Mouse (Mus musculus): ENCODE results near the gene Sh3d21. TPM values are rescaled to one million over a fixed set of nuclear protein-coding genes. Genes with fewer than 3 reads are reported as not detected.

Gene Sh3d21
- polyA plus RNA-seq, 1 experiment from 2014 or later, result 1.3 TPM

DNA sequence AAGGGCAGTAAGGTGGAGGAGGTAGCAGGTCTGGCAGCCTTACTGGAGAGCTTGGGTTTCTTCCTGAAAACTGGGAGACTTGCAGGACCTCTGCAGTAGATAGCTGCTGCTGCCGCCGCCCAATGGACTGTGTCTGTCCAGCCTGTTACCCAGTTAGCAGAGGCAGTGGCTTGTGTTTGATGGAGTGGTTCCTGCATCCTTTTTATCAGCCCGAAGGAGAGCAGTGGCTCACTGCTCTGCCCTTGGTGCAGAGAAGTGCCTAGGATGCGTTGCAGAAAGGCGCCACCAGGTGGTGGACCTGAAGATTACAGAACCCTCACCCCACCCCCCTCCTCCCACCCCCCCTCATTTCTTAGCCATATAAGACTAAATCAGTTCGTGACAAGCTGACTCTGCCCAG is 49.3 kb downstream of the Sh3d21 start:
- Histone ChIP-seq H3K9ac (no peak overlapping the region), H3K27ac (no peak overlapping the region), H3K9me3 (no peaks in the 10 kb centered on the region), H3K4me3 (no peak overlapping the region), H3K4me2 (no peak overlapping the region), H3K36me3 (peaks cover 9% of the 10 kb centered on the region; the same call in 1 of the 2 replicates), H3K4me1 (replicated peaks) (peaks cover 64% of the 10 kb centered on the region), H3K27me3 (no peaks in the 10 kb centered on the region)
- no peak for ATAC-seq (ENCODE audit: low FRiP score)
- 22% methylated on average over 6 of the region's 6 CpGs for WGBS

- Histone ChIP-seq H3K36me3 (peaks cover 5% of the 10 kb centered on the region; the same call in 1 of the 2 replicates), H3K4me1 (replicated peaks) (peaks cover 64% of the 10 kb centered on the region)
These were observed 50.0 kb downstream of the Sh3d21 start for GRCm38 (mm10) chr4:126113243-126113642.

DNA sequence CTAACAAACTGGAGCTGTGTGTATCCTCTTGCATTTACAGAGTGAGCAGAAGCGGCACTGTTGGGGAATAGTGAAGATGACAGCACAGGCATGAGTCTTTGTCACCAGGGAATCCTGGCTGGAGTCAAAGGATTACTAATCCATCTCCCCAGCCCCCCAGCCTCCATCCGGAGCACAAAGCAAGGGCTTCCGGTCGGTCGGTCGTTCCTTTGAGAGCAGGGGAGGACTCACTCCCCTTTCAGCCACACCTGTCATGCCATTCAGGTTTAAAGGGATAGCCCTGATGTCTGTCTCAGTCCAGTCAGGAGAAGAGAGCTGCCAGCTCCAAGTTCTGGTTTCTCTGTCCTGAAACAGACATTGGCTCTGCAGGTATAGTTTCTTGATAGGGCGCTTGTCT is 52.1 kb downstream of the Sh3d21 start:
- Histone ChIP-seq H3K4me3 (no peak overlapping the region), H3K4me1 (replicated peaks) (peaks cover 75% of the 10 kb centered on the region), H3K9me3 (no peaks in the 10 kb centered on the region), H3K4me2 (peak overlapping the region; percentile 37), H3K27ac (peak overlapping the region; percentile 85), H3K36me3 (no peaks in the 10 kb centered on the region), H3K9ac (peak overlapping the region; percentile 65), H3K27me3 (no peaks in the 10 kb centered on the region)
- no peak for ATAC-seq (ENCODE audit: low FRiP score)
- 20% methylated on average over 7 of the region's 7 CpGs for WGBS

More at GRCm38 (mm10) chr4:126113243-126113642, 50.0 kb downstream of the Sh3d21 start:
- WGBS, result 80% methylated on average over 4 of the region's 4 CpGs
- no peak for ATAC-seq (ENCODE audit: low FRiP score)
- Histone ChIP-seq H3K9ac (0 out of 2 replicates have a peak overlapping the region, but pooled peaks have one; percentile 19), H3K4me2 (no peak overlapping the region), H3K27ac (no peak overlapping the region), H3K9me3 (no peaks in the 10 kb centered on the region), H3K4me3 (no peak overlapping the region), H3K27me3 (no peaks in the 10 kb centered on the region)

DNA sequence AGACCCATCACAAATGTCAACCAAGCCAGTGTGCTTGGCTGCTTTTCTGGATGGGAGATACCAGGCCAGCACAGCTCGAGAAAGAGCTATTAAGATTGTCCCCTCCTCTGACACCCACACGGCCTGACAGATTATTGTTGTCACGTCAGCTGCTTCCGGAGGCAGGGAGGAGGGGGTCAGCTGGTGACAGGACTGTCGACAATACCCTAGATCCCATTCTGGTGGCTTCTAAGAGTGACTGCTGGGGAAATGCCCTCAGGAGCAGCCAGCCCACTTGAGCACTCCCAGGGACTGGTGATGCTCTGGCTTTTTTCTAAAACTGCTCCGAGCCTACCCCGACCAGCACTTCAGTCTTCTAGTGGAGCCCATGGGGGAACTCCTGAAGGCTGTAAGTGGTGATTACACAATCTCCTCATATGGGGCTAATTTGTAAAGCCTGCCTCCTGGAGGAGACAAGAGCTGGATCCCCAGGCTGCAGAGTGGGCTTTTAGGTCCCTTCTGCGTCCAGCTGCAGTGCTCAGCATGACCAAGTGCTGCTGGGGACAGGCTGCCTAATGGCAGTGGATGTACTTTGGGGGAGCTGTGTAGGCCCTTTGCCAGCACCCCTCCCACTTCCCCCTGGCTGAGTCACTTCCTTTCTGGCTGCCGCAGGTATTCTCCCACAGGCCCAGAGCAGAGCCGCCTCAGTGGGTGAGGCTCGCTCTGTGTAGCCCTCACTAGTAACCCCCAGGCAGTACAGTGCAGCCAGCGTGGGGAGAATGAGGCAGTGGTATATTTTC is 52.7 kb downstream of the Sh3d21 start:
- WGBS, result 5% methylated on average over 12 of the region's 12 CpGs
- Histone ChIP-seq H3K4me3 (no peak overlapping the region), H3K27me3 (no peaks in the 10 kb centered on the region), H3K36me3 (no peaks in the 10 kb centered on the region), H3K9me3 (no peaks in the 10 kb centered on the region), H3K4me2 (peak overlapping the region; percentile 37), H3K4me1 (replicated peaks) (peaks cover 75% of the 10 kb centered on the region), H3K9ac (peak overlapping the region; percentile 65), H3K27ac (peak overlapping the region; percentile 85)
- peak; percentile 57 for ATAC-seq (ENCODE audit: low FRiP score)

- ATAC-seq (ENCODE audit: low FRiP score), result no peak
- peak overlapping the region; percentile 65 for H3K9ac ChIP-seq
These were observed 53.5 kb downstream of the Sh3d21 start for GRCm38 (mm10) chr4:126109613-126110373.

GRCm38 (mm10) chr4:126108061-126108740 is 55.1 kb downstream of the Sh3d21 start:
- no peaks in the 10 kb centered on the region for H3K9me3 ChIP-seq
- no peak overlapping the region for H3K4me2 ChIP-seq
- H3K27me3 ChIP-seq, result no peaks in the 10 kb centered on the region
- 56% methylated on average over 8 of the region's 8 CpGs for WGBS
- no peak overlapping the region for H3K4me3 ChIP-seq
- ATAC-seq (ENCODE audit: low FRiP score), result no peak
- 0 out of 2 replicates have a peak overlapping the region, but pooled peaks have one; percentile 30 for H3K27ac ChIP-seq
- H3K4me1 ChIP-seq (replicated peaks), result peaks cover 79% of the 10 kb centered on the region
- peak overlapping the region; percentile 43; the same call in 1 of the 2 replicates for H3K9ac ChIP-seq
- no peaks in the 10 kb centered on the region for H3K36me3 ChIP-seq

More at GRCm38 (mm10) chr4:126109613-126110373, 53.5 kb downstream of the Sh3d21 start:
- H3K4me2 ChIP-seq, result peak overlapping the region; percentile 37; the same call in 1 of the 2 replicates
- H3K4me3 ChIP-seq, result no peak overlapping the region
- WGBS, result 76% methylated on average over 10 of the region's 10 CpGs
- no peaks in the 10 kb centered on the region for H3K36me3 ChIP-seq
- no peaks in the 10 kb centered on the region for H3K27me3 ChIP-seq
- H3K27ac ChIP-seq, result peak overlapping the region; percentile 85
- H3K9me3 ChIP-seq, result no peaks in the 10 kb centered on the region
- H3K4me1 ChIP-seq (replicated peaks), result peaks cover 79% of the 10 kb centered on the region

- Histone ChIP-seq H3K4me3 (peak overlapping the region; percentile 92), H3K4me1 (replicated peaks) (peaks cover 79% of the 10 kb centered on the region), H3K9ac (peak overlapping the region; percentile 95), H3K9me3 (no peaks in the 10 kb centered on the region), H3K27me3 (no peaks in the 10 kb centered on the region), H3K4me2 (peak overlapping the region; percentile 99), H3K27ac (no peak overlapping the region), H3K36me3 (no peaks in the 10 kb centered on the region)
- WGBS, result 47% methylated on average over 7 of the region's 7 CpGs
- no peak for ATAC-seq (ENCODE audit: low FRiP score)
These were observed 58.0 kb downstream of the Sh3d21 start for GRCm38 (mm10) chr4:126105131-126105783.

DNA sequence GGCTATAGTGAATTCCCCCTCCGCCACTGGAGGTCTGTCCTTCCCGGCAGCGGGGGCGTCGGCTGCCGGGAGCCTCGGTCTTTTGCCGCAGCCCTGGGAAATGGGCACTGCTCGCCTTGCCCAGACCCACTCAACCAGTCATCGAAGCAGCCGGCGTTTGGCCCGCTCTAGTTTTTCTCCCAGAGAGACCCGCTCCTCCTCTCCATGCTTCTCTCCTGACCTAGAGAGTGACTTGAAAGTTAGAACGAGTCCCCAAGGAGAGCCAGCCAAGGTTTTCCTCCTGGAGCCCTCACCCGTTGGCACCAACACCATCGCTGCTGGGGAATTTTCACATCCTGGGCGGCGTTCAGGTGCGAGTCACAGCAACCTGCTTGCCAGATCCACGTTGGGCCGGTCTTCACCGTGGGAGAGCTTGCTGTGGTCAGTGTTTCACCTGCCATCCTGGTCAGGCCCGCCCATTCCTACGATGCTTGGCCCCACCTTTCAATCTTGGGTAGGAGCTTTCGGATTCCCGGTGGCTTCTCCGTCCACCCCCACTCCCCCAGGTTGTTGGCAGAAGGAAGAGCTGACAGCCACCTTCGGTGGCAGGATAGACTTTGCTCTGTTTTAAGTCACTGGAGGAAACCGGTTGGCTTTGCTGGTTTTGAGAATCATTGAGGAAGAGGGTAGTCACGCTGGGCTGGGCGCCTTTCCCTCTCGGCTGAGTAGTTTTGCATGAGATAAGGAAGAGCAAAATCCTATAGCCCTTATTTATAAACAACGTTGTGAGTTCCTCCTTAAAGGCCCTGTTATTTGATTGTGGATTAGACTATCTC is 58.8 kb downstream of the Sh3d21 start:
- Histone ChIP-seq H3K9ac (peak overlapping the region; percentile 95), H3K36me3 (no peaks in the 10 kb centered on the region)

GRCm38 (mm10) chr4:126103590-126104068 is 59.7 kb downstream of the Sh3d21 start, which contains the start of gene Stk40:
TSS of gene Stk40 (plus strand) at chr4:126103957.
- Histone ChIP-seq H3K27me3 (no peaks in the 10 kb centered on the region), H3K4me1 (replicated peaks) (peaks cover 72% of the 10 kb centered on the region), H3K36me3 (0 out of 2 replicates have a peak, but pooled peaks cover 3% of the 10 kb centered on the region), H3K9ac (peak within 1 kb of the TSS; percentile 95), H3K9me3 (no peaks in the 10 kb centered on the region), H3K27ac (peak within 1 kb of the TSS; percentile 92), H3K4me3 (peak within 1 kb of the TSS; percentile 92), H3K4me2 (peak within 1 kb of the TSS; percentile 99)
- ATAC-seq (ENCODE audit: low FRiP score), result peak; percentile 96
- 1% methylated on average over 32 of the region's 34 CpGs for WGBS

More for the DNA sequence above, 58.8 kb downstream of the Sh3d21 start:
- 2% methylated on average over 34 of the region's 34 CpGs for WGBS
- no peaks in the 10 kb centered on the region for H3K27me3 ChIP-seq
- peak overlapping the region; percentile 99 for H3K4me2 ChIP-seq
- H3K4me1 ChIP-seq (replicated peaks), result peaks cover 73% of the 10 kb centered on the region
- no peaks in the 10 kb centered on the region for H3K9me3 ChIP-seq
- peak overlapping the region; percentile 80; the same call in 1 of the 2 replicates for H3K27ac ChIP-seq
- H3K4me3 ChIP-seq, result peak overlapping the region; percentile 92
- ATAC-seq (ENCODE audit: low FRiP score), result peak; percentile 38

DNA sequence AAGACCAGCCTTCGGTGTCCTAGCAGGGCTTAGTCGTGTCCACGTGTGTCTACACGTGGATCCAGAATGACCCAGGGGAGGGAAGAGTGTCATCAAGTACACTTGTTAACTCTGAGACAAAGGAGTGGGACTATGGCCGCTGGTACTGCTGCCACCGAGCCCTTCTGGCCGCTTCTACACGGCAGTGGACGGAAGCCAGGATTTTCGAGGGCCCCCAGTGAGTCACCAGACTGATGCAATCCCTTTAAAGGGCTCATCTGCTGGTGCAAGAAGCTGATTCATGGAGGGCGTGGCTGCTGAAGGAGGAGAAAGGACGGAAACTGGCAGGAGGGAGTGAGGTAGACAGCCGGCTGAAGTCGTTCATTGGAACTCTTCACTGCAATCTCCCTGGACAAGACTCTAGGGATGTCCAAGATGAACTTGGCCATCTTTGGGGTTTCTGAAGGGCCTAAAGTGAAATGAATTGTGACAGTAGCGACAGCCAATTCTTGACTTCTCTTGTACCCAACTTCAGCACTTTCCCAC is 60.2 kb downstream of the Sh3d21 start:
- peak overlapping the region; percentile 92 for H3K27ac ChIP-seq
- H3K9me3 ChIP-seq, result no peaks in the 10 kb centered on the region
- peak; percentile 49 for ATAC-seq (ENCODE audit: low FRiP score)
- peaks cover 69% of the 10 kb centered on the region for H3K4me1 ChIP-seq (replicated peaks)
- WGBS, result 1% methylated on average over 15 of the region's 15 CpGs
- peak overlapping the region; percentile 69 for H3K9ac ChIP-seq
- H3K36me3 ChIP-seq, result peaks cover 7% of the 10 kb centered on the region; the same call in 1 of the 2 replicates
- H3K27me3 ChIP-seq, result no peaks in the 10 kb centered on the region
- peak overlapping the region; percentile 92 for H3K4me3 ChIP-seq
- H3K4me2 ChIP-seq, result peak overlapping the region; percentile 99

Data from hindbrain, embryonic 13.5 days (tissue).